Mouse (Mus musculus) right cerebral cortex, postnatal 10 days (tissue): ENCODE results near the gene Plin2.

ENCODE experiments used
- DNase-seq, 2 experiments: peaks; one replicate each; pipeline ENCODE4 v3.0.0; 2021; ENCODE audit warnings: low spot score in 2 of 2

Gene Plin2

DNA sequence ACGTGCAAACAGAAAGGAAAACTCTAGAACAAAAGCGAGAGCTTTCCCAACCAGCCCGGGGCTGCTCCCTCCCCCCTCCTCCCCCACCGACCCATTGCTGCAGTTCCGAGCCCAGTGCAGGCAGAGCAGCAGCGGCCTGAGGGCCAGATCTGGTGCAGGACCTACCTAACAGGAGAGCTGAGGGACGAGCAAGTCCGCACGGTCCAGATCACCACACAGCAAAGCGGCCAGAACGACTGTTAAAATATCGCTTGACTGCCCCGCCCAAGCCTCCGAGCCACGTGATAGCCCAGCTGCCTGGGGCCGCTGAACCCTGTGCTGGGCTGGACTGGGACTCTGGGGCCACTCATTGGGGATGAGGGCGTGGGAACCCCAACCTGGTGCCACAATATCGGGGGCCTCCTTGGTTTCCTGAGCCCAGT lies at the start of gene Plin2:
Gene Plin2, minus strand, starts transcription at position 281 of the 422 bp plus-strand sequence.
- DNase-seq = peak; percentile 44 to 46

- DNase-seq = no peak
These were observed 49.2 kb upstream of the Plin2 start for GRCm38 (mm10) chr4:86718878-86719577.

DNA sequence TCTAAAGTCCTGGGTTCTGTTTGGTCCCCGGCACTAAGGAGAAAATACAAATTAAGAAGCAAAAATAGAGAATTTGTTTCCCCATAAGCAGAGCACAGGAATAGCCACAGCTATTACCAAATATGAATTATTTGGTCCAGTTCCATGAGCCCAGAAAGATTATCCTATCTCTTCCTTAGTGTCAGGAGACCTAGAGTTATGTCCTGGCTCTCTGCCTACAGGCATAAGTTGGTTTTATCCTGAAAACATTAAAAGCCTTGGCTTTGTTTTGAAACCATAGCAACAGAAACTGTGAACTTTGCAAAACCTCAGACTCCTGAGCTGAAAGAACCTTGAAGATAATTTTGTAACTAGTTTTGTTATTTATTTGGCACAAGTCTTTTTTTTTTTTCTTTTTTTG lies 47.3 kb upstream of the Plin2 start:
- DNase-seq = no peak

DNA sequence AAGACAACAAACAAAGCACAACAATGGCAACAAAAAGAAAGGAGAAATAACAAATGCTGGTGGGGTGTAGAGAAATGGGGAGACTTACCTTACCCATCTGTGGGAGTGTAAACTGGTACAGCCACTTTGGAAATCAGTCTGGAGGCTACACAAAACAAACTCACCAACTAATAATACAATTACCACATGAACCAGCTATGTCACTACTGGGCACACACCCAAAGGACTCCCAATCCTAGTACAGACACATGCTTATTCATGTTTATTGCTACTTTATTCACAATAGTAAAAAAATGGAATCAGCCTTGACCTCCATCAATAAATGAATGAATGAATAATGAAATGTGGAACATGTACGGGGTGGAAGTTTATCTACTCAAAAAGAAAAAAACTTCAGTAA lies 45.5 kb upstream of the Plin2 start:
- no peak for DNase-seq

DNA sequence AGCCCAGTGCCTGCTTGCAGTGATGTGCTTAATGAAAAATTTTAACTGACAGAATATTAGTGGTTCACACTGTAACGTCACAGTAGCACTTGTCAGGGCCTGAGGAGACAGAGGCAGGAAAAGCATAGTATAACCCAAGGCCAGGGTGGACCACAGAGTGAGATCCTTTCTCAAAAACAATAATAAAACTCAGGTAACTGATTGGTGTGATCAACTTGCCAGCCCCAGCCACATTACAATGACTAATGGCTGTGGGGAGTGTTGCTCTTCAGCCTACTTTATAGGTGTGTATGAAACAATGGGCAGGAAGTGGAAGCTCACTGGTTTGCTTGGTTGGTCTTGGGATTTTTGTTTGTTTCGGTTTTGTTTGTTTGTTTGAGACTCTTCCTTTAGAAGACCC lies 43.7 kb upstream of the Plin2 start:
- DNase-seq = no peak

DNA sequence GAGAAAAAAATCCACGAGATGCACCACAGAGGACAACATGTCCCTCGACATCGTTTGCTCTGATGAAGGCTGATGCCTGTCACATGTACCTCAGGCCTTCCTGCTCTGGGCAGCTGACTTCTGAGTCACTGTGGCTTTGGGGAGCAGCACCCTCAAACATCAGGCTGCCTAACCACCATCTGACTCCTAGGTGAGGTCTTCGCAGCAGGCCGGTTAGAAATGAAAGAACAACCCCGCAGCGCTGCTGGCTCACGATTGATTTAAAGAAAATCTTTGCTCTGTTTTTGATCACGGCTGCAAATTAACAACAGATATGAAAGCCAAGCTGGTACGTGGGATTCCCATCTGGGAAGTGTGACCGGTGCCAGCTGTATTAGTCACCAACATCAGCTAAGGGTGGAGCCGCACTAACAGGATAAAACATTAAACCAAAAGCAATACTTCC lies 42.9 kb upstream of the Plin2 start:
- DNase-seq = peak; percentile 54 to 55

- no peak for DNase-seq
These were observed 40.9 kb upstream of the Plin2 start for GRCm38 (mm10) chr4:86710666-86711215.

GRCm38 (mm10) chr4:86710034-86710650 lies 40.3 kb upstream of the Plin2 start:
- DNase-seq = no peak

GRCm38 (mm10) chr4:86708801-86709200 lies 38.9 kb upstream of the Plin2 start:
- DNase-seq = no peak

DNA sequence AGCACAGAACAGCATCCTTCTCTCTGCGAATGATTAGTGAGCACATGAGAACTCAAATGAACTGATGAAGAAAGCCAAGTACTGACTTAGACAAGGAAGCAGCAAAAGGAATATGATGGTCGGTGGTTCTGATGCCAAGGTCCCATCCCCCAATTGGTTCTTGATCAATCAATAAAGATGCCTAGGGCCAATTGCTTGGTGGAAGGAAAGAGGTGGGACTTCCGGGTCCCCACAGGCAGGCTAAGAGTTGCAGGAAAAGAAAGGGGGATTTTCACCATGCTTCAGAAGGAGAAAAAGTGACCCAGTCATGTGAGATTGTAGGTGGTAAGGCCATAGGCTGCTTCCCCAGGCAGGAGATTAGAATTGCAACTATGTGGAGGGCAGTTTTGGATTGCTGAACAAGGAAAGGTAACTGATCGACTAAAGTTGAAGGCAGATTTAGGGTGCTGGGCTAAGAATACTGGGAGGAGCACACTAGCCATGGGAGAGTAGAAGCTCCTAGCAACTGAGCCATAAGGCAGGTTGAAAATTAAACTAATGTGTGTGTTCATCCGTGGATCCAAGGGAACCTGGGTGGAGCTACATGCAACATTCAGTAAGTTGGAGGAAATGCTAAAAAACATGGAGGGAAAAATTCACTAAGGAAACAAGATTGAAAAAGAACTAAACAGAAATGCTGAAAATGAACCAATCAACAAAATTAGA lies 29.5 kb upstream of the Plin2 start:
- no peak for DNase-seq

DNA sequence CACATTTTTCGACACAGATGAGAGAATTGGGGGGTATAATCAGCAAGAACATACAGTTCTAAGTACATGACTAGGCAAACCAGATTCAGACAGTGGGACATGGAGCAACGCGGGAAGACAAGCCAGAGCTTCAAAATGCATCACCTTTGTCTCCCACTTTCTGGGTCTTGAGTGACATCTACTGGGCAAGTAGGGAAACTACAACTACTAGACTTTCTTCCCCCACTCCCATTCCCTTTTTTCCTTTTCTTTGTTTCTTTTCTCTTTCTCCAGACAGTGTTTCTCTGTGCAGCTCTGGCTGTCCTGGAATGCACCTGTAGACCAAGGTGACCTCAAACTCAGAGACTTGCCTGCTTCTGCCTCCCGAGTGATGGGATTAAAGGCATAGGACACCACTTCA lies 27.0 kb upstream of the Plin2 start:
- DNase-seq = peak; percentile 42 to 46

GRCm38 (mm10) chr4:86695081-86695480 lies 25.2 kb upstream of the Plin2 start:
- DNase-seq = peak; percentile 37 to 50

DNA sequence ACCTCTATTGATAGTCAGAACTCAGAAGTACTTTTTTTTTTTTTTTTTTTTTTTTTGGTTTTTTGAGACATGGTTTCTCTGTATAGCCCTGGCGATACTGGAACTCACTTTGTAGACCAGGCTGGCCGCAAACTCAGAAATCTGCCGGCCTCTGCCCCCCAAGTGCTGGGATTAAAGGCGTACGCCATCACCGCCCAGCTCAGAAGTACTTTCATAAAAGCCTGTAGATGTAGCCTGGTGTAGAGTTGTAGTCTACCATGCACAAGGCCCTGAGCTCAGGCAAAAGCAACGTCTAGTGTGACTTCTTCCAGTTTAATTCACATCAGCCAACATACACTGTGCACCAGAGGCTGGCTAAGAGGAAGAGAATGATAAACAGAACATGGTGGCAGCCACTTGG lies 23.1 kb upstream of the Plin2 start:
- DNase-seq = no peak

DNA sequence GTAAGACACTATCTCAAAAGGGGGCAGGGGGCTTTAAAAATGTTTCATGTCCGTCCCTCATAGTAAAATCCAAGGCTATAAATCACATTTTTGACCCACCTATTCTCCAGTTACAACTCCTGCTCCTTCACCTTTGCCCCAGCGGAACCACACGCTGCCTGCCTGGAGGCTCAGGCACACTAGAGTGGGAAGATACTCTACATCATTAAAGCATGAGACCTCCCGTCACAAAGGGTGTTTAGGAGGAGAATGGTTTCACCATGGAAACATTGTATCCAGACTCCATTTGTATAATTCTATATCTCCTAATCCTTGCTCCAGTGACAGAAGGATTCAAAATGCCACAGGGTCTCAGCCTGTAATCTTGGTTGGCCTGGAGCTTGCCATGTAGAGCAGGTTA lies 21.4 kb upstream of the Plin2 start:
- DNase-seq = no peak

- no peak for DNase-seq
These were observed 20.9 kb upstream of the Plin2 start for GRCm38 (mm10) chr4:86690768-86691167.

- DNase-seq = no peak
These were observed 20.3 kb upstream of the Plin2 start for GRCm38 (mm10) chr4:86690194-86690593.

GRCm38 (mm10) chr4:86689056-86689735 lies 19.3 kb upstream of the Plin2 start:
- DNase-seq = no peak

GRCm38 (mm10) chr4:86686564-86686963 lies 16.7 kb upstream of the Plin2 start:
- DNase-seq = no peak

DNA sequence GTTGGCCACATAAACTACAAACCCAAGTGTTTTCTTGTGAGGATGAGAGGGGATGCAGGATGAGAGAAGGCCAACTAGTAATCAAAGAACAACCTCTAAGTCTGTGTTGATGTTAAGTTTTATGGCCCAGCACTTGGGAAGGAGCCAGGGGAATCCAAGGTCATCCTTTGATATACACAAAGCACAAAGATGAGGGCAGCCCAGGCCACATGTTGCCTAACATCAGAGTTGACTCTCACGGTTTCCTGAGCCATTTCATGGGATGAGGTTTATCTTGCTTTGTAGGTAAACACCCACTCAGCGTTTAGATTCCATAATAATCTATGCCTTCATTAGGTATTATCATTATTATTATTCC lies 16.1 kb upstream of the Plin2 start:
- DNase-seq = no peak

DNA sequence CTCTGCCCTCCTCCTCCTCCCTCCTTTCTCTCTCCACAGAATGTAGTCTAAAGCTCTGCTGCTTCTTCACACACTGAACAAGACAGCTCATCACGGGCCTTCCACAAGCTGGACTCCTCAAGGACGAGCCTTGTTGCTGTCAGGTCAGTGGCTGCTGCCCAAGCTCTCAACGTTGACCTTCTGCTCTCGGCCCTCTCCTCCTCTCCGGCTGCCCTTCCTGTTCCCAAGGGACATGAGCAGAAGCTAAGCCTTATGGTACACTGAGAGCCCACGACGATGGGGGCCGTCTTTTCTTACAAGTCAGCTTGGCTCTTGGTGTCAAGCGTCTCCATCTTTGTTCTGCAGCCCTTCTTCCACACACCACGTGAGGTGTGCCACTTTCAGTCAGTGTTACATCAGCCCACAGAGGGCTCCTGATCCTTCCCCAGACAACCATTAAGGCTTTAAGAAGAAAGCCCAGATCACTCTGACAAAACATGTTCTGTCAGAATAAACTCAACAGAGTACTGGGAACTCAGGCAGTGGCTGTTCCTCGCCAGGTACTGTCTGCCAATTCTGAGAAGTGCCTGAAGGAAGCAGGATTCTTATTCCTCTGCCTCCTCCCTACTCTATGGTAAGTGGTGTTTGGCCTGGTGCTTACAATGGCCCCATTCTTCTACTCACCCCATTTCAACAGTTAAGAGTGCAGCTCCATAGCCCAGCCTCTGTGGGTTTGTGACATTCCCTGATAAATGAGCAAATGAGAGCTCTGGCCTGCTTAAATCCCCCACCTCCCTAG lies 15.6 kb upstream of the Plin2 start:
- no peak for DNase-seq

DNA sequence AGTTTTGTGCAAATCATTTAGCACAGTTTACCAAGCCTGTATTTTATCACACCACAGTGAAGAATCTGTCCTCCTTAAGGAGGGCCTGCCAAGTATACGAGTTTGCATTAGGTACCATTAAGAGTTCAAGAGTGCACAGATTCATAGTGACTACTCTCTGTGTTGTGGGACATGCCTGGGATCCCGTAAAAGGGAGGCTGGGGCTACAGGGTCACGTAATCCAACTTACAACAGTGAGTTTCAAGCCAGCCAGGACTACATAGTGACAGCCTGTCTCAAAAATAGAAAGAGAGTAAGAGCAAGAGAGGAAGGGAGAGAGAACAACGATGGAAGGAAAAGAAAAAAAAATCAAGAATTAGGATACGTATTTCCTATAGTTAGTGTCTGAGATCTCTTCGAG lies 14.9 kb upstream of the Plin2 start:
- no peak for DNase-seq
